Mouse (Mus musculus) liver, embryonic 14.5 days (tissue): ENCODE data around the gene Col4a1.

Source experiments
- CTCF ChIP-seq: IDR thresholded peaks from 2 replicates; pipeline ENCODE4 v1.5.1; 2016; ENCODE audit warnings: antibody characterized with exemption, low read depth, control low read depth
- EP300 ChIP-seq: IDR thresholded peaks from 2 replicates; pipeline ENCODE4 v1.6.1; 2016; ENCODE audit warnings: antibody characterized with exemption, low read depth

GRCm38 (mm10) chr8:11197988-11198387 lies 114.6 kb downstream of the Col4a1 start:
- TF ChIP-seq CTCF (no peak), EP300 (no peak)
